Mouse (Mus musculus): ENCODE measurements around the gene Glipr1. TPM values are rescaled to one million over a fixed set of nuclear protein-coding genes. Genes with fewer than 3 reads are reported as not detected.
A peak's percentile ranks its signal among the peaks of the same experiment; 100 is the strongest.

The Glipr1 gene
- polyA plus RNA-seq, 1 experiment from 2014 or later: 1.6 TPM

DNA sequence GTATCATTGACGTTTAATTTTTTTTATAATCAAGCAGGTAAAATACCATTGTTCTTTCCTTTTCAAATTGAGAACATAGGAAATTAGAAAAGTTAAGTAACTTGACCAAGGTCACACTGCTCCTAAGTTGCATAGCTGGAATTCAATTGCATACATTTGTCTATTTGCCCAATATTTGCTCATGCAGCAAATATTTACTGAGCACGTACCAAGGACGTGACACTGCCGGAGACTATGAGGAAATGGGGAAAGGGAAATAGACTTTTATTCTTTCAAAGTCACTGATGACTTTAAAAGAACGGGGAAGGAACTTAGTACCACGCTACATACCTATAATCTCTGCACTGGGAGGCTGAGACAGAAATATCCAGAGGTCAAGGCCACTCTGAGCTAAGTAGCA is 42.0 kb downstream of the Glipr1 start:
- H3K36me3 ChIP-seq: no peaks in the 10 kb centered on the region
- no peak overlapping the region for H3K27ac ChIP-seq (ENCODE audit: poor library complexity, severe bottlenecking)
- H3K4me1 ChIP-seq (replicated peaks): peaks cover 11% of the 10 kb centered on the region; the same call in 1 of the 2 replicates
- 78% methylated on average over 6 of the region's 6 CpGs for WGBS
- no peaks in the 10 kb centered on the region for H3K27me3 ChIP-seq (replicated peaks)
- no peak overlapping the region for H3K4me2 ChIP-seq
- no peak overlapping the region for H3K4me3 ChIP-seq
- ATAC-seq (ENCODE audit: insufficient number of reproducible peaks, low FRiP score): no peak
- no peak overlapping the region for H3K9ac ChIP-seq
- H3K9me3 ChIP-seq (replicated peaks): no peaks in the 10 kb centered on the region

DNA sequence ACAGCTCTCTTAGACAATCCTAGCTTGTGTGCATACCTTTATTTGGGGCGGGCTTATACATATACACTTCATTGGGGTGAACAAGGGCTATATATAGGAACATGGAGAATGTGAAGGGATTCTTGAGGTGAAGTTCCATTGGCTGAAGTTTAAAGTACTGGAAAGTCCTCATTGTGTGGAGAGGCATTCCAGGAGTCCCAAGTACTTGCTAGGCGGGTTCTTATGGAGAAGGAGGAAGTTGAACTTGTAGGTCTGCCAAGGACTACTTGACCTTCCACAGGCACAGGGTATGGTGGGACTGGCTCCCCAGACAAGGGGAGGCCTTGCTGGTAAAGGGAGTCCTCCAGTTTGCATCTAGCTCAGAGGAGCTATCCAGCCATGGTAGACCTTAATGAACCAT is 43.1 kb downstream of the Glipr1 start:
- Histone ChIP-seq H3K27ac (ENCODE audit: poor library complexity, severe bottlenecking) (no peak overlapping the region), H3K4me2 (no peak overlapping the region), H3K9ac (no peak overlapping the region), H3K36me3 (no peaks in the 10 kb centered on the region), H3K9me3 (replicated peaks) (no peaks in the 10 kb centered on the region), H3K4me1 (replicated peaks) (peaks cover 16% of the 10 kb centered on the region; the same call in 1 of the 2 replicates), H3K4me3 (no peak overlapping the region), H3K27me3 (replicated peaks) (no peaks in the 10 kb centered on the region)
- 58% methylated on average over 2 of the region's 2 CpGs for WGBS
- no peak for ATAC-seq (ENCODE audit: insufficient number of reproducible peaks, low FRiP score)

DNA sequence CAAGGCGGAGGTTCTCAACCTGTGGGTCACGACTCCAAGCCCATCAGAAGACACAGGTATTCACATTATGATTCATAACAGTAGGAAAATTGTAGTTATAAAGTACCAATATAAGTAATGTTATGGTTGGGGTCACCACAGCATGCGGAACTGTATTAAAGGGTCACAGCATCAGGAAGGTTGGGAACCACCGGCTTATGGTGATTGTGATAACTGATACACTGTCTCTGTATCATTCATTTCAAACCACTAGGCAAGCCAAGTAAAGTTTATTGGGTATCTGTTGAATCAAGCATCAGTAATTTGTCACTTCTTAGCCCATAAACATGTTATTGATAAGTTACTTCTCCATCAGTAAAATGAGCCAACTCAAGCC is 44.4 kb downstream of the Glipr1 start:
- 34% methylated on average over 4 of the region's 4 CpGs for WGBS

DNA sequence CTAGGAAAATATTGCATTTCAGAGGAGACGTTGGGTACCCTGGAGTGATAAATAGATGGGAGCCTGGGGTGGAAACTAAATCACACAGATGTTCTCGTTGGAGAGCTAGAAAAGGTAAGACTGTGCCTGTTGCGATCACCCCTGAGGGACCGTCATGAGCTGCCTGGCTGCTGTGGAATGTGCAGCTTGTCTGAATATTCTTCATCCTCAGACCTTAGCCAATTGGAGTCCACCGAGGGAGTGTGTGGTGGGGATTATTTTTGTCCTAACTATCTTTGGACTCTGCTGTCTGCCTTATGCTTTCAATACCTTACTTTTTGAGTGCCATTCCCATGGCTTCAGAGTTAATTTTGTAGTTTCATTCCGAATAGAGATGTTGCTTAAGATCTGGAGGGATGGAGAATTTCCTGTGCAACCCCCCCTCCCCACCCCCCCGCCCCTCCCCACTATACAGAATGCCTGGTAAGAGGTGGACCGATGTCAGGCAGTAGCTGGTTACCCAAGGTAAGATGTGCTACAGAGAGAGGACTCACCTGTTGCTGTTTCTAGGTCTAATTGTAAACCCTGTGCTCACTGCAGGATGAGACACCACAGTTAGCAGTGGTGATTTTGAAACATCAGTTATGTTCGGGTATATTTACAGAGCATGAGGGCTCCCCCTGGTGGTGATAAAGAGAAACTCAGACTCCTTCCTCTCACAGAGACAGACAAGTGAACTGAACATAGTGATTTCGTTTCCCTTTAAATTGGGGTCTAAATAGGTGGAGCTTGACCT is 45.0 kb downstream of the Glipr1 start:
- H3K4me2 ChIP-seq: peak overlapping the region; percentile 35
- H3K36me3 ChIP-seq: no peaks in the 10 kb centered on the region
- H3K4me1 ChIP-seq (replicated peaks): peaks cover 16% of the 10 kb centered on the region; the same call in 1 of the 2 replicates
- H3K4me3 ChIP-seq: no peak overlapping the region
- no peak overlapping the region for H3K27ac ChIP-seq (ENCODE audit: poor library complexity, severe bottlenecking)
- peak; percentile 55; the same call in 1 of the 2 replicates for ATAC-seq (ENCODE audit: insufficient number of reproducible peaks, low FRiP score)
- 41% methylated on average over 10 of the region's 10 CpGs for WGBS
- no peaks in the 10 kb centered on the region for H3K27me3 ChIP-seq (replicated peaks)
- no peaks in the 10 kb centered on the region for H3K9me3 ChIP-seq (replicated peaks)
- H3K9ac ChIP-seq: no peak overlapping the region

More for the DNA sequence above, 44.4 kb downstream of the Glipr1 start:
- H3K4me2 ChIP-seq: no peak overlapping the region
- no peak for ATAC-seq (ENCODE audit: insufficient number of reproducible peaks, low FRiP score)
- no peak overlapping the region for H3K27ac ChIP-seq (ENCODE audit: poor library complexity, severe bottlenecking)
- peaks cover 16% of the 10 kb centered on the region; the same call in 1 of the 2 replicates for H3K4me1 ChIP-seq (replicated peaks)
- no peaks in the 10 kb centered on the region for H3K9me3 ChIP-seq (replicated peaks)
- no peak overlapping the region for H3K4me3 ChIP-seq
- H3K27me3 ChIP-seq (replicated peaks): no peaks in the 10 kb centered on the region
- H3K36me3 ChIP-seq: no peaks in the 10 kb centered on the region
- H3K9ac ChIP-seq: no peak overlapping the region

DNA sequence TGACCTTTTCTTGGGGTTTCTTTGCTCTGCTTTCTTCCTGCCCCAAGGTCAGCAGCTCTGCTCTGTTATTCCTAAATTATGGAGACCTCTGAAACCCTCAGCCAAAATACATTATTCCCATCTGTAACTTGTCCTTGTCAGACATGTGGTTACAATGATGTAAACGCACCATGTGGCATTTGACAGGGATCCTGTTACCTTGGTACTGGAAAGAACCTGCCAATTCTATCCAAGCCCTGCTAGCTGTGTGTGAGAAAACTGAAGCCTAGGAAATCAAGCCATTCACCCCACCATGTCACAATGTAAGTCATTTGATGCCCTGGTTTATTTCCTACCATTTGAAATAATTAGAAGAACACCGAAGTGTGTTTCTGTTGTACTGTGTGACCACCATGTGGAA is 46.6 kb downstream of the Glipr1 start:
- Histone ChIP-seq H3K9me3 (replicated peaks) (no peaks in the 10 kb centered on the region), H3K27me3 (replicated peaks) (no peaks in the 10 kb centered on the region)

DNA sequence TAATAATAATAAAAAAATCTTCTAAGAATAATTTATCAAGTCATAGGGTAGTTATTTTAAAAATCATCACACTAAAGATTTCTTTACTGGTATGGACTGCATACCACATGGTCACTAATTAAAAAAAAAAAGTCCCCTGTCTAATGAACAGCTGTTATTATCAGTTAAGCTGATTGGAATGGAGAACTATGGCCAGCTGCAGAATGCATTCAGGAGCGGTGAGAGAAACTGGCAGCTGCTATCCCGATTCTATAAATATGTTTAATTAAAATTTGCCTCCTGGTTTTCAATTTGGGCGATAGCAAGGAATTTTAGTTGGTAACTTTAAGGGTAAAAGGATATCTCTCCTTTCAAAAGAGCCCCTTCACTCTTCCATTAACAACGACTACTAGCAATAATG is 53.4 kb downstream of the Glipr1 start:
- H3K4me3 ChIP-seq: no peak overlapping the region
- H3K27ac ChIP-seq (ENCODE audit: poor library complexity, severe bottlenecking): no peak overlapping the region
- H3K4me2 ChIP-seq: no peak overlapping the region
- no peaks in the 10 kb centered on the region for H3K27me3 ChIP-seq (replicated peaks)
- H3K36me3 ChIP-seq: no peaks in the 10 kb centered on the region
- 67% methylated on average over 4 of the region's 4 CpGs for WGBS
- H3K9ac ChIP-seq: no peak overlapping the region
- H3K9me3 ChIP-seq (replicated peaks): 0 out of 2 replicates have a peak, but pooled peaks cover 3% of the 10 kb centered on the region
- ATAC-seq (ENCODE audit: insufficient number of reproducible peaks, low FRiP score): no peak
- no peaks in the 10 kb centered on the region for H3K4me1 ChIP-seq (replicated peaks)

More for the DNA sequence above, 46.6 kb downstream of the Glipr1 start:
- ATAC-seq (ENCODE audit: insufficient number of reproducible peaks, low FRiP score): no peak
- Histone ChIP-seq H3K36me3 (no peaks in the 10 kb centered on the region), H3K9ac (no peak overlapping the region), H3K4me1 (replicated peaks) (peaks cover 16% of the 10 kb centered on the region; the same call in 1 of the 2 replicates), H3K27ac (ENCODE audit: poor library complexity, severe bottlenecking) (no peak overlapping the region), H3K4me2 (no peak overlapping the region), H3K4me3 (no peak overlapping the region)
- WGBS: 79% methylated on average over 2 of the region's 2 CpGs

DNA sequence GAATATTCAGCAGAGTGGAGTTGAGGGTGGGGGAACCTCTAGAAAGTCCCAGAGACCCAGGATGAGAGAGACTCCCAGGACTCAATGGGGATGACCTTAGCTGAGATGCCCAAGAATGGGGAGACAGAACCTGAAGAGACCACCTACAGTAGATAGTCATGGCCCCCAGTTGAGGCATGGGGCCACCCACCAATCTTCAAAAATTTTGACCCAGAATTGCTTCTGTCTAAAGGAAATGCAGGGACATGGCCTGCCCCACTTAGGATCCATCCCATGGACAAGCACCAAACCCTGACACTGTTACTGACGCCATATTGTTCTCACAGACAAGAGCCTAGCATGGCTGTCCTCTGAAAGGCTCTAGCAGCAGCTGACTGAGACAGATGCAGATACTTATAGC is 54.4 kb downstream of the Glipr1 start:
- ATAC-seq (ENCODE audit: insufficient number of reproducible peaks, low FRiP score): no peak
- WGBS: 92% methylated on average over 1 of the region's 1 CpGs
- no peaks in the 10 kb centered on the region for H3K36me3 ChIP-seq
- 0 out of 2 replicates have a peak, but pooled peaks cover 3% of the 10 kb centered on the region for H3K9me3 ChIP-seq (replicated peaks)
- no peaks in the 10 kb centered on the region for H3K27me3 ChIP-seq (replicated peaks)
- H3K4me1 ChIP-seq (replicated peaks): no peaks in the 10 kb centered on the region
- no peak overlapping the region for H3K4me3 ChIP-seq
- H3K27ac ChIP-seq (ENCODE audit: poor library complexity, severe bottlenecking): no peak overlapping the region
- no peak overlapping the region for H3K4me2 ChIP-seq
- no peak overlapping the region for H3K9ac ChIP-seq

DNA sequence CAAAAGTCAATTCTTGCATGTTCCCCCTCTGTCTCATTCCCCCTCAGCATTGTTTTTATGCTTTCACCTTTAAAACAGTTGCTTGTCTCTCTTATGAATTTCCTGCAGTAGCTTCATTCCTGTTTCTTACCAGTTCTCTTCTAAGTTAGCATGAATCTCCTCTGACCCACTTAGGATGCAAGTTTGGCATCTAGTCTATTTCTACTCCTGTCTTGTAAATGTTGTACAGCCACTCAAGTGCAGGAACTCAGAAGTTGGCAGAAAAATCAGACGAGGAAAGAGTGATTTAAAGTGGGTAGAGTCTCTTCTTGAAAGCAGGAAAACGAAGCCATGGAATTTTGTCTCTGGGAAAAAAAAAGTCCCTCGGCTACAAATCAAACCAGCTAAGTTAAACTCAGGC is 56.9 kb downstream of the Glipr1 start:
- 58% methylated on average over 3 of the region's 3 CpGs for WGBS
- Histone ChIP-seq H3K4me3 (no peak overlapping the region), H3K9me3 (replicated peaks) (0 out of 2 replicates have a peak, but pooled peaks cover 3% of the 10 kb centered on the region), H3K4me1 (replicated peaks) (no peaks in the 10 kb centered on the region), H3K27ac (ENCODE audit: poor library complexity, severe bottlenecking) (no peak overlapping the region), H3K36me3 (no peaks in the 10 kb centered on the region), H3K27me3 (replicated peaks) (no peaks in the 10 kb centered on the region), H3K4me2 (no peak overlapping the region), H3K9ac (no peak overlapping the region)
- ATAC-seq (ENCODE audit: insufficient number of reproducible peaks, low FRiP score): no peak

DNA sequence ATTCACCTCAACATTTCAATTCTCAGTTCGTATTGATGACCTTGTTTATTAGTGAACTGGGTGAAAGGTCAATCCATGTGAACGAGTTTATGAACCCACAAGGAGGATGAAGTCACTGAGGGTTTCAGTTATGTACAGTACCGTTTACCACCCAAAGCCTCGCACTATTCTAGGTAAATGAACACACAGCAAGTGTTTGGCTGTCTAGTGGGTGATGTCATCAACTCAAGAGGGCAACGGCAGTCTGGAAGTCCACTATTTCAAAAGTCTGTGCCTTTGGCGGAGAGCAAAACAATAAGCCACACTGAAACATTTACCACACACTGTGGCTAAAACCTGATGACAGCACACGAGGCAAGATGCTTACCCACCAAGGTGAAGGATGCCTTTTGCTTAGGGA is 59.4 kb downstream of the Glipr1 start:
- Histone ChIP-seq H3K4me1 (replicated peaks) (no peaks in the 10 kb centered on the region), H3K4me3 (no peak overlapping the region), H3K36me3 (no peaks in the 10 kb centered on the region), H3K9me3 (replicated peaks) (0 out of 2 replicates have a peak, but pooled peaks cover 3% of the 10 kb centered on the region), H3K27ac (ENCODE audit: poor library complexity, severe bottlenecking) (no peak overlapping the region), H3K27me3 (replicated peaks) (no peaks in the 10 kb centered on the region), H3K9ac (no peak overlapping the region), H3K4me2 (no peak overlapping the region)
- 57% methylated on average over 7 of the region's 7 CpGs for WGBS
- no peak for ATAC-seq (ENCODE audit: insufficient number of reproducible peaks, low FRiP score)

DNA sequence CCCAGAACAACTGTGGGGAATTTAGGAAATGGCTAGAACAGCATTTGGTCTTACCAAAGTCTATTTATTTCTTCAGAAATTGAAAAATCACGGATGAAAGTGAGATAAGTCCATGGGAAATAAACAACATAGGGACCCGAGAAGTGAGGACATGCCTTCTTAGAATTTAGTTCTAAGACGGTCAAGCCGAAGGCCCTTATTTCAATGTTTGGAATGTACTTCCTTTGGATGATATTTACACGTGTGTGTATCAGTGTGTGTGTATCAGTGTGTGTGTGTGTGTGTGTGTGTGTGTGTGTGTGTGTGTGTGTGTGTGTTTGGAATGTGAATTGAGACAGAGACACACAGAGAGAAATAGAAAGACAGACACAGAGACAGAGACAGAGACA is 65.3 kb downstream of the Glipr1 start:
- Histone ChIP-seq H3K4me1 (replicated peaks) (peaks cover 32% of the 10 kb centered on the region), H3K4me2 (peak overlapping the region; percentile 37; the same call in 1 of the 2 replicates), H3K9me3 (replicated peaks) (no peaks in the 10 kb centered on the region), H3K4me3 (no peak overlapping the region), H3K9ac (no peak overlapping the region), H3K27me3 (replicated peaks) (no peaks in the 10 kb centered on the region), H3K27ac (ENCODE audit: poor library complexity, severe bottlenecking) (peak overlapping the region; percentile 65), H3K36me3 (no peaks in the 10 kb centered on the region)
- no peak for ATAC-seq (ENCODE audit: insufficient number of reproducible peaks, low FRiP score)
- 51% methylated on average over 5 of the region's 5 CpGs for WGBS

DNA sequence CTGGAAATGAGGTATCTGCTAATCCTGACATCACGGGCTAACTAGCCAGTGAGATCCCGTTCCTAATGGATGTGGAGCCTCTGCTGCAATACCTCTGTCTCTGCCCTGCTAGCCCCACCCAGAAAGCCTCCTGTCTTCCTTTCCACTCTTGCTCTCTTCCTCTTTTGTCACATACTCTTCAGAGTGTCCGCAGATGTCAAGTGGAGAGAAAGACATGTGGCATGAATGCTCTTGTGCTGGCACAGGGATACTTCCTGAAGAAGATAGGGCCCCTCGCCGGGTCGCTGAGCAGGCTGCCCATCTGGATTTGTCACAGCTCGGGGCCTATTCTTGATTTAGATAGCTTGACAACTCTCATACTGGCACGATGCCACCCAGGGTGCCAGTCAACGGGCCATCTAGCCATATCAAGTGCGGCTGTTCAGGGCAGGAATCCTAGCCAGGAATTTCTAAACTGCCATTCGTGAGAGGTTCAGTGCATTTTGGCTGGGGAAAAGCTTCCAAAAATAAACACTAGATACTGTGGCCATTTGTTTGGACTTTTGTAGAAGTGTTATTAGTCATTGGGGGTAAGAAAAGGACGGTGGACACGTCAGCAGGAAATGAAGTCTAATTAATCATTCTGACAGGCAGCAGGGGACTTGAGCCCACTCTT is 65.8 kb downstream of the Glipr1 start:
- 11% methylated on average over 13 of the region's 13 CpGs for WGBS
- H3K9ac ChIP-seq: no peak overlapping the region
- peak overlapping the region; percentile 37 for H3K4me2 ChIP-seq

More for the DNA sequence above, 65.8 kb downstream of the Glipr1 start:
- no peak overlapping the region for H3K4me3 ChIP-seq
- peak overlapping the region; percentile 65 for H3K27ac ChIP-seq (ENCODE audit: poor library complexity, severe bottlenecking)
- ATAC-seq (ENCODE audit: insufficient number of reproducible peaks, low FRiP score): peak; percentile 48; the same call in 1 of the 2 replicates
- H3K27me3 ChIP-seq (replicated peaks): no peaks in the 10 kb centered on the region
- no peaks in the 10 kb centered on the region for H3K36me3 ChIP-seq
- no peaks in the 10 kb centered on the region for H3K9me3 ChIP-seq (replicated peaks)
- H3K4me1 ChIP-seq (replicated peaks): peaks cover 36% of the 10 kb centered on the region
